Mouse (Mus musculus): Measurements from ENCODE around the gene Tbkbp1. TPM values are rescaled to one million over a fixed set of nuclear protein-coding genes. Genes with fewer than 3 reads are reported as not detected.

The Tbkbp1 gene
- total RNA-seq, 2 experiments from 2014 or later, result 0.96 to 6.3 TPM

DNA sequence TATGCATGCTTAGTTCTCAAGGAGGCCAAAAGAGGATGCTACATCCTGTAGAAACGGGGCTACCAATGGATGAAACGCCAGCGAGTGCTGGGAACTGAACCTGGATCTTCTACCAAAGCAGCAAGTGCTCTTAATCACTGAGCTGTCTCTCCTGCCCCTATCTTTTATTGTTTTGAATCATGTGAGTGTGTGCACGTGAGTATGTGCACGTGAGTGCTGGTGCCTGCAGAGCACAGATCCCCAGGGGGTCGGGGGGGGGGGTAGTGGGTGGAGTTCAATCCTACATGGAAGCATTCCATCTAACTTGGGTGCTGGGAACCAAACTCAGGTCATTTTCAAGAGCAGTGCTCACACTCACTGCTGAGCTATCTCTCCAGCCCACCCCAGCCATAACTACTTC lies 64.9 kb downstream of the Tbkbp1 start:
- no peak for ATAC-seq (replicated peaks; ENCODE audit: low FRiP score, poor library complexity, severe bottlenecking)

Other genes starting within 250 kb of the Tbkbp1 start
- gene Cdk5rap3, start 235.0 kb downstream of the Tbkbp1 start, total RNA-seq (2015; ENCODE audit: low replicate concordance), result 6.1 and 8.6 TPM in 2 replicates
- gene Cdk5rap3, start 235.0 kb downstream of the Tbkbp1 start, total RNA-seq (2017; ENCODE audit: low replicate concordance), result 6.8 and 17.3 TPM in 2 replicates
- not detected in 2 replicates for gene Prr15l, start 223.4 kb downstream of the Tbkbp1 start, total RNA-seq (2015; ENCODE audit: low replicate concordance)
- 0.94 and 1.3 TPM in 2 replicates for gene Prr15l, start 223.4 kb downstream of the Tbkbp1 start, total RNA-seq (2017; ENCODE audit: low replicate concordance)
- 231 and 288 TPM in 2 replicates for gene Pnpo, start 207.5 kb downstream of the Tbkbp1 start, total RNA-seq (2015; ENCODE audit: low replicate concordance)
- 381 and 405 TPM in 2 replicates for gene Pnpo, start 207.5 kb downstream of the Tbkbp1 start, total RNA-seq (2017; ENCODE audit: low replicate concordance)
- 16.1 and 17.1 TPM in 2 replicates for gene Sp2, start 168.5 kb downstream of the Tbkbp1 start, total RNA-seq (2015; ENCODE audit: low replicate concordance)
- gene Sp2, start 168.5 kb downstream of the Tbkbp1 start, total RNA-seq (2017; ENCODE audit: low replicate concordance), result 4.4 and 6.1 TPM in 2 replicates
- gene Sp6, start 138.1 kb downstream of the Tbkbp1 start, total RNA-seq (2015; ENCODE audit: low replicate concordance), result not detected in 2 replicates
- gene Sp6, start 138.1 kb downstream of the Tbkbp1 start, total RNA-seq (2017; ENCODE audit: low replicate concordance), result not detected in 2 replicates
- 0.84 TPM in 1 of 2 replicates, not detected in the other for gene Scrn2, start 121.6 kb downstream of the Tbkbp1 start, total RNA-seq (2015; ENCODE audit: low replicate concordance)
- gene Scrn2, start 121.6 kb downstream of the Tbkbp1 start, total RNA-seq (2017; ENCODE audit: low replicate concordance), result 2.0 and 3.1 TPM in 2 replicates
- gene Lrrc46, start 110.1 kb downstream of the Tbkbp1 start, total RNA-seq (2015; ENCODE audit: low replicate concordance), result 6.5 TPM in 1 of 2 replicates, not detected in the other
- gene Lrrc46, start 110.1 kb downstream of the Tbkbp1 start, total RNA-seq (2017; ENCODE audit: low replicate concordance), result 0.17 TPM in 1 of 2 replicates, not detected in the other
- gene Mrpl10, start 109.9 kb downstream of the Tbkbp1 start, total RNA-seq (2015; ENCODE audit: low replicate concordance), result 8.8 TPM in 2 replicates
- 5.6 and 6.2 TPM in 2 replicates for gene Mrpl10, start 109.9 kb downstream of the Tbkbp1 start, total RNA-seq (2017; ENCODE audit: low replicate concordance)
- gene Osbpl7, start 100.9 kb downstream of the Tbkbp1 start, total RNA-seq (2015; ENCODE audit: low replicate concordance), result 5.6 and 7.3 TPM in 2 replicates
- gene Osbpl7, start 100.9 kb downstream of the Tbkbp1 start, total RNA-seq (2017; ENCODE audit: low replicate concordance), result 2.1 and 5.7 TPM in 2 replicates
- gene Tbx21, start 36.2 kb downstream of the Tbkbp1 start, total RNA-seq (2015; ENCODE audit: low replicate concordance), result not detected in 2 replicates
- not detected in 2 replicates for gene Tbx21, start 36.2 kb downstream of the Tbkbp1 start, total RNA-seq (2017; ENCODE audit: low replicate concordance)
- gene Kpnb1, start 36.4 kb upstream of the Tbkbp1 start, total RNA-seq (2015; ENCODE audit: low replicate concordance), result 30.6 and 42.6 TPM in 2 replicates
- 102 and 119 TPM in 2 replicates for gene Kpnb1, start 36.4 kb upstream of the Tbkbp1 start, total RNA-seq (2017; ENCODE audit: low replicate concordance)
- gene Npepps, start 129.1 kb upstream of the Tbkbp1 start, total RNA-seq (2015; ENCODE audit: low replicate concordance), result 18.1 and 21.7 TPM in 2 replicates
- 7.2 and 21.7 TPM in 2 replicates for gene Npepps, start 129.1 kb upstream of the Tbkbp1 start, total RNA-seq (2017; ENCODE audit: low replicate concordance)
- gene Mrpl45, start 164.2 kb upstream of the Tbkbp1 start, total RNA-seq (2015; ENCODE audit: low replicate concordance), result 3.6 and 7.3 TPM in 2 replicates
- gene Mrpl45, start 164.2 kb upstream of the Tbkbp1 start, total RNA-seq (2017; ENCODE audit: low replicate concordance), result 3.7 and 9.2 TPM in 2 replicates
- gene Gpr179, start 200.6 kb upstream of the Tbkbp1 start, total RNA-seq (2015; ENCODE audit: low replicate concordance), result not detected in 2 replicates
- gene Gpr179, start 200.6 kb upstream of the Tbkbp1 start, total RNA-seq (2017; ENCODE audit: low replicate concordance), result not detected in 2 replicates
- gene Socs7, start 211.1 kb upstream of the Tbkbp1 start, total RNA-seq (2015; ENCODE audit: low replicate concordance), result 1.0 and 3.1 TPM in 2 replicates
- 2.0 and 3.1 TPM in 2 replicates for gene Socs7, start 211.1 kb upstream of the Tbkbp1 start, total RNA-seq (2017; ENCODE audit: low replicate concordance)

Data from erythroblast, adult 5-6 weeks (primary cell).